In the genomic region with DNA sequence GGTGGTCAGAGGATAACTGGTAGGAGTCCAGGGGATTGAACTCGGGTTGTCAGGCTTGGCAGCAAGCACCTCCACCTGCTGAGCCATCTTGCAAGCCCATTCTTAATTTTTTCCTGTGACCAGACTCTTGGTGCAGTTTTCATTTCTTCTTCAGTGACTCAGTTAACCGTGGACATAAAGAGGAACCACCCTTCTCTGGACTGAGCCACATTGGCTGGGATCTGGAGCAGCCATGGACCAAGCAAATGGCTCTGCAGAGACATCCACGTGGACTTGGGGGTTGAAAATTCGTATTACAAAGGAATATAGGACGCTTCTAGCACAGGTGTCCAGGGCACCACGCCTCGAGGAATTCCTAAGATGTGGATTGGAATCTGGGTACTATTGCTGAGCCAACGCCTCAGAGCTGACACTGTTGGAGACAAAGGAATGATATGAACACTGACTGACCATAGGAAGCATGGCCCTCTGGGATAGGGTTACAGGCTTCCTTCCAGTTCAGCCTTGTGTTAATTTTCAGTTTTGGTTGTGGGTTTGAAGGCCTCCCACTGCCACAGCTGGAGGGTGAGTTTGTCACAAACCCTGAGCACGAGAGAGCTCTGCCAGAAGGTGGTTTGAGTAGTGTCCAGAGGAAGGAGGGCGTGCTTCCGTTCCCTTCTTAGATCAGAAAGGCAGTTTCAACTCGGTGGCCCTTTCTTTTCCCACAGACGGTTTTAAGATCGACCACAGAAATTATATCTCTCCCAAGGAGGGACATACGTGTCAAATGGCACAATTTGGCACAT, we compare ENCODE assay signal across 1 mouse cellular context.
A peak's percentile ranks its signal among the peaks of the same experiment; 100 is the strongest.
TF ChIP-seq lines count a peak whose summit lies in the region.

No protein-coding gene starts in this region.

TF ChIP-seq in CH12.LX, 34 proteins besides CTCF, POLR2A, EP300 and RAD21:
- TF ChIP-seq CHD1 (IDR thresholded peaks at IDR 0.05; ENCODE audit: low read depth, low read length), result no peak
- TF ChIP-seq NELFE (IDR thresholded peaks at IDR 0.05; ENCODE audit: low read depth, low read length), result no peak
- no peak for TF ChIP-seq UBTF (IDR thresholded peaks at IDR 0.05; ENCODE audit: low read depth, low read length)
- peak; percentile 40; the same call in 1 of the 2 replicates for TF ChIP-seq BHLHE40 (IDR thresholded peaks at IDR 0.05; ENCODE audit: low read depth, low read length)
- no peak for TF ChIP-seq TBP (conservative IDR thresholded peaks at IDR 0.05; ENCODE audit: low read depth, low read length)
- TF ChIP-seq JUND (conservative IDR thresholded peaks at IDR 0.05; ENCODE audit: low read depth, low read length), result no peak
- no peak for TF ChIP-seq PAX5 (IDR thresholded peaks at IDR 0.05; ENCODE audit: low read length)
- 0 out of 2 replicates have a peak, but pooled peaks have one; percentile 10 for TF ChIP-seq ETS1 (conservative IDR thresholded peaks at IDR 0.05; ENCODE audit: low read depth, low read length)
